Mouse (Mus musculus): ENCODE results near the gene Gm5741.

GRCm38 (mm10) chr8:85032622-85033311, 35.0 kb downstream of the Gm5741 start:
- TF ChIP-seq POLR2A (IDR thresholded peaks at IDR 0.05; ENCODE audit: insufficient read depth, low read depth, low read length) (no peak), CTCF (IDR thresholded peaks at IDR 0.05) (no peak)
